In the genomic region with DNA sequence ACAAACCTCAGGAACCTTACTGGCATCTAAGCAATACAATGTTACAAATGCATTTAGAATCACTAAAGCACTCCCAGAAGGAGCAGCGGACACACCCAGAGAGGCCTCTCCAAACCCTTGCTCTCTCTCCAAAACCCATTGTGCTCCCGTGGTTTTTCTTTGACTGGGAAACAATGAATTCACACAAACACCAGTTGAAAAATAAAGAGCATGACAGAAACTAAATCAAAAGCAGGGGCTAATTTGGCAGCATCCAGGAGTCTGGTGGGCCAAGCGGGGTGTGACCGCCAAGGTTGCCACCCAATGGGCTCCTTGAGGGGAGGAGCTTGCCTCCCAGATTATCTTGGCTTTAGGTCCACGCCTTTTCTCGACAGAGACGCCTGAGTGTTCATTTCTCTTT, we compare ENCODE assay signal across 18 mouse cellular contexts.
DNase-seq lines count a peak whose midpoint lies in the region; ATAC-seq and TF ChIP-seq lines count a peak whose summit lies in the region.
"Had no signal": no experiment of that assay in that cellular context is flagged by ENCODE, and none has a peak within 500 bp of the region (broad histone marks: within the 10 kb centered on the region; RNA-seq: fewer than 3 reads in every experiment).

No protein-coding gene starts in this region.

- TF ChIP-seq CTCF in brain, embryonic 14.5 days (IDR thresholded peaks at IDR 0.05; ENCODE audit: borderline replicate concordance, extremely low read depth, insufficient read depth, insufficient read length) = no peak

- no peaks in the 10 kb centered on the region for H3K36me3 ChIP-seq in forebrain, embryonic 14.5 days (ENCODE audit: control insufficient read depth, insufficient read depth, low read length)
- H3K36me3 ChIP-seq in forebrain, embryonic 15.5 days = no peaks in the 10 kb centered on the region
- H3K36me3 ChIP-seq in ES-E14 (ENCODE audit: control insufficient read depth, insufficient read depth, low read length, poor library complexity, severe bottlenecking) = no peaks in the 10 kb centered on the region
- H3K36me3 ChIP-seq: embryonic facial prominence, embryonic 10.5 days; heart, embryonic 13.5 days had no signal

- H3K4me2 ChIP-seq in forebrain, embryonic 14.5 days (ENCODE audit: low read length) = no peak overlapping the region
- no peak overlapping the region for H3K4me2 ChIP-seq in forebrain, embryonic 15.5 days (replicated peaks)
- H3K4me2 ChIP-seq: forebrain, embryonic 13.5 days; heart, embryonic 13.5 days; hindbrain, embryonic 14.5 days had no signal

- no peaks in the 10 kb centered on the region for H3K4me1 ChIP-seq in forebrain, embryonic 14.5 days (ENCODE audit: control insufficient read depth, insufficient read depth, low read length)
- H3K4me1 ChIP-seq in forebrain, embryonic 15.5 days = no peaks in the 10 kb centered on the region
- peaks cover 0 to 4% of the 10 kb centered on the region in 2 experiments; a peak in 1 of 4 replicates for H3K4me1 ChIP-seq in ES-E14 (ENCODE audit: control insufficient read depth in 2 of 2, insufficient read depth in 2 of 2, low read length in 2 of 2, poor library complexity in 1 of 2)
- H3K4me1 ChIP-seq: forebrain, embryonic 13.5 days; heart, embryonic 13.5 days had no signal

- peak; percentile 14 for DNase-seq in forebrain, embryonic 14.5 days (ENCODE audit: low spot score)
- peak; percentile 7 for DNase-seq in ovary, postnatal 14 days (ENCODE audit: low spot score)
- DNase-seq in ovary, postnatal 10 days (ENCODE audit: low spot score) = no peak
- DNase-seq in ES-E14 (ENCODE audit: low read depth, low spot score) = peak; percentile 66
- DNase-seq in brain, embryonic 14.5 days (ENCODE audit: low read depth) = peak; percentile 55
- no peak for DNase-seq in heart, postnatal 25 days (ENCODE audit: low spot score)
- DNase-seq in heart, postnatal 10 days = no peak
- DNase-seq: adrenal gland, postnatal 10 days; cerebellum, adult 11-12 months; cerebellum, adult 9-11 months; gastrocnemius, postnatal 36 days; heart, adult 11 months had no signal

- in situ Hi-C loops in ES-E14 (cut with MboI; ENCODE audit: low sequenced_read_pairs in 2 of 2, unreplicated experiment in 2 of 2) = no loop called here

- no peaks in the 10 kb centered on the region for H3K27me3 ChIP-seq in forebrain, embryonic 14.5 days (replicated peaks; ENCODE audit: control insufficient read depth, insufficient read depth, low read length)
- no peaks in the 10 kb centered on the region for H3K27me3 ChIP-seq in forebrain, embryonic 15.5 days
- H3K27me3 ChIP-seq: forebrain, embryonic 13.5 days; heart, embryonic 13.5 days had no signal

- H3K4me3 ChIP-seq in forebrain, embryonic 14.5 days (ENCODE audit: low read depth, low read length) = no peak overlapping the region
- no peak overlapping the region for H3K4me3 ChIP-seq in forebrain, embryonic 15.5 days
- no peak overlapping the region for H3K4me3 ChIP-seq in ES-E14 (ENCODE audit: insufficient read depth in 1 of 2, low read depth in 1 of 2, low read length in 2 of 2, poor library complexity in 1 of 2, severe bottlenecking in 1 of 2)
- H3K4me3 ChIP-seq: embryonic facial prominence, embryonic 10.5 days; forebrain, embryonic 13.5 days; heart, embryonic 13.5 days had no signal

- H3K27ac ChIP-seq in forebrain, embryonic 14.5 days (ENCODE audit: low read depth, low read length) = no peak overlapping the region
- H3K27ac ChIP-seq in forebrain, embryonic 15.5 days (replicated peaks) = no peak overlapping the region
- H3K27ac ChIP-seq in ES-E14 (ENCODE audit: insufficient read depth, low read depth, low read length, poor library complexity, severe bottlenecking) = no peak overlapping the region
- H3K27ac ChIP-seq: embryonic facial prominence, embryonic 10.5 days; forebrain, embryonic 13.5 days; heart, embryonic 13.5 days; hindbrain, embryonic 14.5 days had no signal

- no peaks in the 10 kb centered on the region for H3K9me3 ChIP-seq in forebrain, embryonic 14.5 days (replicated peaks; ENCODE audit: control insufficient read depth, low read length)
- no peaks in the 10 kb centered on the region for H3K9me3 ChIP-seq in forebrain, embryonic 15.5 days
- H3K9me3 ChIP-seq in ES-E14 (ENCODE audit: control insufficient read depth, insufficient read depth, low read depth, low read length) = no peaks in the 10 kb centered on the region
- H3K9me3 ChIP-seq: embryonic facial prominence, embryonic 10.5 days; forebrain, embryonic 13.5 days; heart, embryonic 13.5 days had no signal

- no peak for ATAC-seq in forebrain, embryonic 14.5 days
- no peak for ATAC-seq in forebrain, embryonic 15.5 days (replicated peaks)
- ATAC-seq: forebrain, embryonic 13.5 days; intestine, postnatal 0 days had no signal

- 52% methylated on average over 7 of the region's 7 CpGs for WGBS in forebrain, embryonic 14.5 days
- 65% methylated on average over 7 of the region's 7 CpGs for WGBS in forebrain, embryonic 15.5 days

- no peak for TF ChIP-seq POLR2A in brain, embryonic 14.5 days (IDR thresholded peaks at IDR 0.05; ENCODE audit: borderline replicate concordance, extremely low read depth, insufficient read depth, insufficient read length, poor library complexity, severe bottlenecking)

- no peak overlapping the region for H3K9ac ChIP-seq in forebrain, embryonic 14.5 days (ENCODE audit: low read length)
- H3K9ac ChIP-seq in forebrain, embryonic 15.5 days (replicated peaks) = no peak overlapping the region
- H3K9ac ChIP-seq in ES-E14 (ENCODE audit: insufficient read depth, low read depth, low read length, poor library complexity, severe bottlenecking) = no peak overlapping the region
- H3K9ac ChIP-seq: forebrain, embryonic 13.5 days; heart, embryonic 13.5 days; hindbrain, embryonic 14.5 days had no signal

- intact Hi-C loops in heart, postnatal 25 days (cut with DNase I) = no loop called here
- intact Hi-C loops in heart, postnatal 10 days (cut with DNase I) = no loop called here

TF ChIP-seq in ES-E14, 5 proteins besides CTCF, POLR2A, EP300 and RAD21:
- TF ChIP-seq HCFC1 (IDR thresholded peaks at IDR 0.05; ENCODE audit: borderline replicate concordance, insufficient read depth, low read length) (no peak), ZC3H11A (IDR thresholded peaks at IDR 0.05; ENCODE audit: borderline replicate concordance, low read depth, low read length) (no peak), MAFK (IDR thresholded peaks at IDR 0.05; ENCODE audit: insufficient read depth, low read depth, low read length) (no peak), ZNF384 (IDR thresholded peaks at IDR 0.05; ENCODE audit: low read depth, low read length) (no peak), CHD2 (IDR thresholded peaks at IDR 0.05; ENCODE audit: low read depth, low read length) (no peak)

Comparison
In these comparisons a context has a peak if more than half of its experiments do, and no peak if none do; other contexts are left out.
1. DNase-seq: peak in forebrain, embryonic 14.5 days (single experiment), ovary, postnatal 14 days (single experiment), ES-E14 (single experiment) and brain, embryonic 14.5 days (single experiment); none in ovary, postnatal 10 days (single experiment), heart, postnatal 25 days (single experiment) and heart, postnatal 10 days (0 of 2).